8 mouse cellular contexts compared by ENCODE assay signal in the genomic region with DNA sequence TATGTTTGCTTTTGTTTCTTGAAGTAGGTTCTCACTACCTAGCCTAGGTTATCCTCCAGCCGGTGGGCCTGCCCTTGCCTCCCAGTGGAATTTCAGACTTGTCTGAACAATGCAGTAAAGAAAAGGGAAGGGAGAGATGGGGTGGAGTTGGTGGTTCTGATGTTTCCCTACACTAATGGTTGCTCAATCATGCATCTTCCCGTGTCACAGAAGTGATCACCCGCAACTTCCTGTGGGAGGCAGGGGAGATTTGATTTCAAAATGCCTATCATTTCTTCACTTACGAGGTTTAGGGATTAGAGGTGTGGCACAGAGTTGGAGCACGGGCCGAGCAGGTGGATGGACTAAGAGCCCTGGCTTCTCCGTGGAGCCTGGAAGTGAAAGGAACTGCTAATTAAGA. TPM values are rescaled to one million over a fixed set of nuclear protein-coding genes. Genes with fewer than 3 reads are reported as not detected.
DNase-seq lines count a peak whose midpoint lies in the region; ATAC-seq and TF ChIP-seq lines count a peak whose summit lies in the region.

No protein-coding gene starts in this region.

- no peak for TF ChIP-seq POLR2A in bone marrow macrophage, adult 2 months (IDR thresholded peaks at IDR 0.05; ENCODE audit: borderline replicate concordance, low read depth, low read length)

- H3K9ac ChIP-seq in kidney, embryonic 16.5 days (replicated peaks; ENCODE audit: low read length): no peak overlapping the region
- H3K9ac ChIP-seq in lung, postnatal 0 days (replicated peaks; ENCODE audit: low read depth): peak overlapping the region; percentile 82; the same call in 1 of the 2 replicates

- WGBS in kidney, embryonic 16.5 days: 35% methylated on average over 7 of the region's 7 CpGs
- 21% methylated on average over 7 of the region's 7 CpGs for WGBS in lung, postnatal 0 days

- 0 out of 2 replicates have a peak, but pooled peaks have one; percentile 2 for TF ChIP-seq EP300 in lung, postnatal 0 days (IDR thresholded peaks at IDR 0.05)

- peaks cover 26% of the 10 kb centered on the region for H3K4me1 ChIP-seq in kidney, embryonic 16.5 days (ENCODE audit: insufficient read depth, low read length)
- H3K4me1 ChIP-seq in bone marrow macrophage, adult 2 months (ENCODE audit: control insufficient read depth, insufficient read depth, low read length): peaks cover 26% of the 10 kb centered on the region
- H3K4me1 ChIP-seq in lung, postnatal 0 days (ENCODE audit: insufficient read depth, low read depth, low read length): 0 out of 2 replicates have a peak, but pooled peaks cover 8% of the 10 kb centered on the region

- no peak for ATAC-seq in kidney, embryonic 16.5 days (ENCODE audit: low FRiP score, low TSS enrichment)
- no peak for ATAC-seq in lung, postnatal 0 days

- H3K4me2 ChIP-seq in kidney, embryonic 16.5 days (replicated peaks; ENCODE audit: low read depth, low read length): peak overlapping the region; percentile 58
- peak overlapping the region; percentile 88 for H3K4me2 ChIP-seq in lung, postnatal 0 days (replicated peaks; ENCODE audit: low read depth, low read length)

- intact Hi-C loops in heart, postnatal 10 days (cut with DNase I): loop anchor here (2.0 to 10.0 kb wide), 2 partner anchors 58 to 138 kb away; a partner anchor contains a TSS

- no peaks in the 10 kb centered on the region for H3K9me3 ChIP-seq in kidney, embryonic 16.5 days (ENCODE audit: low read length)
- H3K9me3 ChIP-seq in lung, postnatal 0 days (ENCODE audit: low read length): no peaks in the 10 kb centered on the region

- H3K27ac ChIP-seq in kidney, embryonic 16.5 days (ENCODE audit: low read length): peak overlapping the region; percentile 67; the same call in 1 of the 2 replicates
- peak overlapping the region; percentile 87 for H3K27ac ChIP-seq in bone marrow macrophage, adult 2 months (ENCODE audit: insufficient read depth, low read depth, low read length)
- peak overlapping the region; percentile 94; the same call in 1 of the 2 replicates for H3K27ac ChIP-seq in lung, postnatal 0 days (ENCODE audit: low read length)

- peak overlapping the region; percentile 66 for H3K4me3 ChIP-seq in kidney, embryonic 16.5 days (ENCODE audit: low read length)
- peak overlapping the region; percentile 10; the same call in 1 of the 2 replicates for H3K4me3 ChIP-seq in bone marrow macrophage, adult 2 months (ENCODE audit: insufficient read depth, low read length)
- peak overlapping the region; percentile 79 for H3K4me3 ChIP-seq in lung, postnatal 0 days (ENCODE audit: low read depth, low read length)

- no peaks in the 10 kb centered on the region for H3K27me3 ChIP-seq in kidney, embryonic 16.5 days (ENCODE audit: insufficient read depth, low read length)
- no peaks in the 10 kb centered on the region for H3K27me3 ChIP-seq in lung, postnatal 0 days (replicated peaks; ENCODE audit: insufficient read depth, low read length)
- no peaks in the 10 kb centered on the region for H3K27me3 ChIP-seq in splenic B cell, adult 2 months (ENCODE audit: control insufficient read depth, insufficient read depth, low read length, poor library complexity, severe bottlenecking)

- no peak for DNase-seq in kidney, adult 8-10 months
- DNase-seq in heart, postnatal 10 days: peak; percentile 12 to 17
- peak; percentile 60 for DNase-seq in lung, postnatal 0 days (ENCODE audit: low spot score)
- peak; percentile 42 for DNase-seq in splenic B cell, adult 2 months (ENCODE audit: low read depth, low spot score)
- no peak for DNase-seq in right cerebral cortex, adult 2 months (ENCODE audit: low spot score in 2 of 2)
- no peak for DNase-seq in kidney, postnatal 36 days

- peaks cover 12% of the 10 kb centered on the region for H3K36me3 ChIP-seq in kidney, embryonic 16.5 days (ENCODE audit: insufficient read depth, low read length)
- peaks cover 6% of the 10 kb centered on the region; the same call in 1 of the 2 replicates for H3K36me3 ChIP-seq in lung, postnatal 0 days (ENCODE audit: insufficient read depth, low read length)
- peaks cover 2% of the 10 kb centered on the region; the same call in 1 of the 2 replicates for H3K36me3 ChIP-seq in splenic B cell, adult 2 months (ENCODE audit: control insufficient read depth, insufficient read depth, low read length, poor library complexity, severe bottlenecking)

- TF ChIP-seq CTCF in bone marrow macrophage, adult 2 months (IDR thresholded peaks at IDR 0.05; ENCODE audit: low read depth, low read length): no peak
- TF ChIP-seq CTCF in lung, postnatal 0 days (IDR thresholded peaks at IDR 0.05): no peak

RNA-seq across cellular contexts. Expression of a gene that starts 0.6 kb away (rescaled TPM):
- 131 and 134 TPM in 2 replicates for polyA plus RNA-seq in kidney, embryonic 16.5 days (2015; fragmentation: Nextera tagmentation; extraction: Ambion mirVana)
- 206 and 226 TPM in 2 replicates for polyA plus RNA-seq in bone marrow macrophage, adult 2 months (2012; ENCODE audit: insufficient read depth, insufficient read length, missing spikeins)
- total RNA-seq in heart, postnatal 10 days (2021): 100 to 1,000 TPM in 1 of 2 experiments, 10 to 100 TPM in 1; 89.4 to 102 TPM
- polyA plus RNA-seq in lung, postnatal 0 days (2015; fragmentation: Nextera tagmentation; extraction: Ambion mirVana): 194 and 219 TPM in 2 replicates

RNA-seq across cellular contexts. Expression of a gene that starts 58.2 kb away (rescaled TPM):
- polyA plus RNA-seq in kidney, embryonic 16.5 days (2015; fragmentation: Nextera tagmentation; extraction: Ambion mirVana): 18.0 and 18.3 TPM in 2 replicates
- polyA plus RNA-seq in bone marrow macrophage, adult 2 months (2012; ENCODE audit: insufficient read depth, insufficient read length, missing spikeins): 18.6 and 23.6 TPM in 2 replicates
- total RNA-seq in heart, postnatal 10 days (2021): 10 to 100 TPM; 23.5 to 26.1 TPM
- 9.8 and 12.5 TPM in 2 replicates for polyA plus RNA-seq in lung, postnatal 0 days (2015; fragmentation: Nextera tagmentation; extraction: Ambion mirVana)

Comparison
In these comparisons a context has a peak if more than half of its experiments do, and no peak if none do; other contexts are left out.
1. H3K4me3 ChIP-seq: peak in every context shown above with its lines; median percentile 79 in lung, postnatal 0 days; 66 in kidney, embryonic 16.5 days; 10 in bone marrow macrophage, adult 2 months.
2. DNase-seq: peak in heart, postnatal 10 days (2 of 2), lung, postnatal 0 days (single experiment) and splenic B cell, adult 2 months (single experiment); none in kidney, adult 8-10 months (0 of 2), right cerebral cortex, adult 2 months (0 of 2) and kidney, postnatal 36 days (0 of 2).
3. Peak in every context shown above with its lines, with median percentiles within 50 percentile points of each other: H3K27ac ChIP-seq.